Mouse (Mus musculus) olfactory bulb, adult 2 months (tissue): ENCODE measurements at regions not wholly inside any gene's neighbourhood (a gene's known extent, or its start where the extent isn't known, plus 50 kb on each side); places are given as distances from the start of the nearest gene placed in this dataset.

Source experiments
- H3K27ac ChIP-seq: fragments of 200-500 bp; 2 replicates; pipeline ENCODE4 v1.5.1; 2012; ENCODE audit warnings: low read depth, low read length; ENCODE audit not compliant: insufficient read depth
- H3K4me1 ChIP-seq: fragments of 200-500 bp; 2 replicates; pipeline ENCODE4 v1.6.1; 2012; ENCODE audit warnings: low read length; ENCODE audit not compliant: control insufficient read depth, insufficient read depth
- H3K4me3 ChIP-seq: fragments of 200-500 bp; 2 replicates; pipeline ENCODE4 v1.5.1; 2012; ENCODE audit warnings: mild to moderate bottlenecking, low read depth, low read length, moderate library complexity; ENCODE audit not compliant: insufficient read depth
- CTCF ChIP-seq: fragments of 200-500 bp; IDR thresholded peaks from 2 replicates; pipeline ENCODE4 v1.5.1; 2012; ENCODE audit warnings: low read depth, mild to moderate bottlenecking, low read length, moderate library complexity; ENCODE audit not compliant: insufficient read depth
- POLR2A ChIP-seq: fragments of 200-500 bp; IDR thresholded peaks from 2 replicates; pipeline ENCODE4 v1.6.1; 2012; ENCODE audit warnings: mild to moderate bottlenecking, low read depth, low read length, moderate library complexity; ENCODE audit not compliant: insufficient read depth
- WGBS: fragments of 180-500 bp; shearing (Covaris S2); methylation state at CpG from one replicate; pipeline ENCODE4 v1.1.7; 2018; 5-methylcytosine and 5-hydroxymethylcytosine counted together

- Histone ChIP-seq H3K27ac (no peak overlapping the region), H3K4me1 (no peaks in the 10 kb centered on the region), H3K4me3 (no peak overlapping the region)
- no peak for TF ChIP-seq CTCF
- no peak for TF ChIP-seq POLR2A
Observed at GRCm38 (mm10) chr3:153051566-153051965, 69.5 kb upstream of the St6galnac5 start.

- H3K4me3 ChIP-seq, result no peak overlapping the region
- no peaks in the 10 kb centered on the region for H3K4me1 ChIP-seq
- H3K27ac ChIP-seq, result no peak overlapping the region
- TF ChIP-seq POLR2A, result no peak
- no peak for TF ChIP-seq CTCF
- 91% methylated on average over 2 of the region's 2 CpGs for WGBS
Observed at GRCm38 (mm10) chr3:153045328-153045727, 63.3 kb upstream of the St6galnac5 start.

GRCm38 (mm10) chr3:153033980-153034379, 51.9 kb upstream of the St6galnac5 start:
- Histone ChIP-seq H3K4me1 (no peaks in the 10 kb centered on the region), H3K4me3 (no peak overlapping the region), H3K27ac (no peak overlapping the region)
- WGBS, result 90% methylated on average over 6 of the region's 6 CpGs
- no peak for TF ChIP-seq CTCF
- no peak for TF ChIP-seq POLR2A
